Mouse (Mus musculus) hindbrain, postnatal 0 days (tissue): ENCODE data around the gene Gm8369. TPM values are rescaled to one million over a fixed set of nuclear protein-coding genes. Genes with fewer than 3 reads are reported as not detected.
"Not testable (repeated sequence)": the region's sequence is repeated elsewhere in the genome, so short reads cannot be mapped to it uniquely, and the experiment has no call there.

Experiments used
- ATAC-seq: fragments of 200-750 bp; cut with Nextera tagmentation; 2 replicates; pipeline ENCODE4 v1.8.0; 2017; ENCODE audit warnings: mild to moderate bottlenecking, moderate TSS enrichment, moderate library complexity
- DNase-seq: peaks from one replicate; pipeline ENCODE4 v3.0.0-alpha.2; 2015; ENCODE audit warnings: low spot score
- H3K27ac ChIP-seq: fragments of 300-500 bp; sonication (generic); 2 replicates; pipeline ENCODE4 v1.5.1; 2014; ENCODE audit warnings: mild to moderate bottlenecking
- H3K27me3 ChIP-seq: fragments of 300-500 bp; sonication (generic); 2 replicates; pipeline ENCODE4 v1.6.1; 2014; ENCODE audit warnings: low read length, mixed read lengths; ENCODE audit not compliant: insufficient read depth
- H3K36me3 ChIP-seq: fragments of 300-500 bp; sonication (generic); 2 replicates; pipeline ENCODE4 v1.6.1; 2014; ENCODE audit warnings: low read length, mixed read lengths; ENCODE audit not compliant: insufficient read depth
- H3K4me1 ChIP-seq: fragments of 300-500 bp; sonication (generic); 2 replicates; pipeline ENCODE4 v1.6.1; 2014; ENCODE audit warnings: antibody characterized with exemption, low read length, mixed read lengths; ENCODE audit not compliant: insufficient read depth
- H3K4me2 ChIP-seq: fragments of 300-500 bp; sonication (generic); 2 replicates; pipeline ENCODE4 v1.6.1; 2014; ENCODE audit warnings: low read depth, mild to moderate bottlenecking, low read length, moderate library complexity, mixed read lengths
- H3K4me3 ChIP-seq: fragments of 300-500 bp; sonication (generic); 2 replicates; pipeline ENCODE4 v1.5.1; 2014; ENCODE audit warnings: low read length
- H3K9ac ChIP-seq: fragments of 300-500 bp; sonication (generic); replicated peaks from 2 replicates; pipeline ENCODE4 v1.6.1; 2014; ENCODE audit warnings: mild to moderate bottlenecking, low read length, moderate library complexity, mixed read lengths
- H3K9me3 ChIP-seq: fragments of 300-500 bp; sonication (generic); 2 replicates; pipeline ENCODE4 v1.6.1; 2016; ENCODE audit warnings: low read length, mixed read lengths
- CTCF ChIP-seq: IDR thresholded peaks from 2 replicates; pipeline ENCODE4 v1.5.1; 2016; ENCODE audit warnings: antibody characterized with exemption, control low read depth, low read depth
- WGBS: fragments of 180-500 bp; shearing (Covaris S2); extraction: QIAGEN DNeasy Blood & Tissue Kit; methylation state at CpG from one replicate; pipeline ENCODE4 v1.1.7; 2014; 5-methylcytosine and 5-hydroxymethylcytosine counted together
- polyA plus RNA-seq: library from polyadenylated mRNA; unstranded; fragments of >200 nt; fragmentation: Nextera tagmentation; extraction: Ambion mirVana; gene quantifications from 2 replicates; pipeline ENCODE4 v1.2.1, GENCODE M21; 2015
- total RNA-seq: library from RNA; depleted of rRNA; stranded (reverse); fragments of >200 nt; gene quantifications from 2 replicates; pipeline ENCODE4 v1.2.3, GENCODE M21; 2014; rRNA removed

The Gm8369 gene
- total RNA-seq (not detected in 2 replicates), polyA plus RNA-seq (not detected in 2 replicates)

- TF ChIP-seq CTCF, result no peak
- no peak within 1 kb of the TSS for H3K27ac ChIP-seq
- H3K9me3 ChIP-seq, result no peaks in the 10 kb centered on the region
- no peaks in the 10 kb centered on the region for H3K27me3 ChIP-seq
- H3K4me1 ChIP-seq, result no peaks in the 10 kb centered on the region
- no peak within 1 kb of the TSS for H3K4me2 ChIP-seq
- no peak within 1 kb of the TSS for H3K9ac ChIP-seq
- WGBS, result 74% methylated on average over 2 of the region's 2 CpGs
- ATAC-seq, result no peak
- no peaks in the 10 kb centered on the region for H3K36me3 ChIP-seq
- DNase-seq, result no peak
- no peak within 1 kb of the TSS for H3K4me3 ChIP-seq
Observed at GRCm38 (mm10) chr19:11485746-11486145, at the start of gene Gm8369. Gm8369 (plus strand) TSS chr19:11485938.

GRCm38 (mm10) chr19:11443338-11443737 is 42.4 kb upstream of the Gm8369 start, which contains the start of gene Ms4a4b:
Ms4a4b (plus strand) TSS chr19:11443553.
- ATAC-seq, result no peak
- H3K4me3 ChIP-seq, result no peak within 1 kb of the TSS
- TF ChIP-seq CTCF, result no peak

GRCm38 (mm10) chr19:11443964-11444363 is 41.8 kb upstream of the Gm8369 start:
- no peaks in the 10 kb centered on the region for H3K4me1 ChIP-seq
- no peak for TF ChIP-seq CTCF
- no peak overlapping the region for H3K27ac ChIP-seq
- H3K4me2 ChIP-seq, result no peak overlapping the region
- H3K27me3 ChIP-seq, result no peaks in the 10 kb centered on the region
- H3K9me3 ChIP-seq, result no peaks in the 10 kb centered on the region
- H3K9ac ChIP-seq, result no peak overlapping the region
- WGBS, result 85% methylated on average over 5 of the region's 5 CpGs
- no peak for ATAC-seq
- H3K36me3 ChIP-seq, result no peaks in the 10 kb centered on the region
- no peak overlapping the region for H3K4me3 ChIP-seq
- DNase-seq, result no peak

More at GRCm38 (mm10) chr19:11443338-11443737, 42.4 kb upstream of the Gm8369 start, which contains the start of gene Ms4a4b:
- no peak for DNase-seq
- H3K9me3 ChIP-seq, result no peaks in the 10 kb centered on the region
- no peaks in the 10 kb centered on the region for H3K27me3 ChIP-seq
- no peak within 1 kb of the TSS for H3K4me2 ChIP-seq
- H3K27ac ChIP-seq, result no peak within 1 kb of the TSS
- no peak within 1 kb of the TSS for H3K9ac ChIP-seq
- no peaks in the 10 kb centered on the region for H3K36me3 ChIP-seq
- H3K4me1 ChIP-seq, result no peaks in the 10 kb centered on the region

DNA sequence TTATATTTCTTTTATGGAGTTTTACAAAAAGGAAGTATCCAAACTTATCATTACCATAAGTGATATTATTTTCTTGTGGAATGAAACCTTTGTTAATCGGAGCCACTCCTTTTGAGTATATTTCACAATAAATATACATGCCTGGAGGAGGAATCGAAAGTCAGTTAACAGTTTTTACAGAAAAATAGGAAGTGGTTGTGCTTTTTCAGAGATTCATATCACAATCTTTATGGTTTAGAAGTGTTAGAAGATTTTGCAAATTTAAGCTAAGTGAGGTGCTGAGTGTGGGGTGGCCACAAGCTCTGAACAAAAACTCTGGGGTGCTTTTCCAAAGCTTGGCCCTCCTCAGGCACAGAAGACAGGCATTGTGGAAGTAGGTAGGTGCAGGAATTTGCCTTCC is 38.5 kb upstream of the Gm8369 start:
- no peaks in the 10 kb centered on the region for H3K36me3 ChIP-seq
- H3K27ac ChIP-seq, result no peak overlapping the region
- 91% methylated on average over 2 of the region's 2 CpGs for WGBS
- no peak overlapping the region for H3K4me3 ChIP-seq
- ATAC-seq, result no peak
- no peaks in the 10 kb centered on the region for H3K4me1 ChIP-seq
- H3K27me3 ChIP-seq, result no peaks in the 10 kb centered on the region
- no peaks in the 10 kb centered on the region for H3K9me3 ChIP-seq
- no peak overlapping the region for H3K9ac ChIP-seq
- no peak for DNase-seq
- no peak overlapping the region for H3K4me2 ChIP-seq
- TF ChIP-seq CTCF, result no peak

DNA sequence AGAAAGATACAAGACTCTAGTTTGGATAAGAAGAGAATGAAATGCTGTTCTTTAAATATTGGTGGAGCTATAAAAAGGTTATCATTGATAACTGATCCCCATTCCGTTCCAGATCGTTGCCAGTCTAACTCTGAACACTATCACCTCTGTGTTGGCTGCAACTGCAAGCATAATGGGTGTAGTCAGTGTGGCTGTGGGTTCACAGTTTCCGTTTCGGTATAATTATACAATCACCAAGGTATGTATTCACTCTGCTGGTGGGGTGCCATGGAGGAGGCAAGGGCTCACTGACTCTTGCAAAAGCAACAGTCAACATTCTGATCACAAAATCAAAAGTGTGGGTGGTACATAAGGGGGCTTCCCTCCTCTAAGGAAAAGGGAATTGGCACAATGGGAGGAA is 26.7 kb upstream of the Gm8369 start:
- DNase-seq, H3K4me3 ChIP-seq, H3K4me2 ChIP-seq, H3K9ac ChIP-seq, H3K4me1 ChIP-seq, H3K27me3 ChIP-seq, H3K36me3 ChIP-seq, H3K27ac ChIP-seq, ATAC-seq, H3K9me3 ChIP-seq: not testable (repeated sequence)
- WGBS, result 82% methylated on average over 3 of the region's 4 CpGs

DNA sequence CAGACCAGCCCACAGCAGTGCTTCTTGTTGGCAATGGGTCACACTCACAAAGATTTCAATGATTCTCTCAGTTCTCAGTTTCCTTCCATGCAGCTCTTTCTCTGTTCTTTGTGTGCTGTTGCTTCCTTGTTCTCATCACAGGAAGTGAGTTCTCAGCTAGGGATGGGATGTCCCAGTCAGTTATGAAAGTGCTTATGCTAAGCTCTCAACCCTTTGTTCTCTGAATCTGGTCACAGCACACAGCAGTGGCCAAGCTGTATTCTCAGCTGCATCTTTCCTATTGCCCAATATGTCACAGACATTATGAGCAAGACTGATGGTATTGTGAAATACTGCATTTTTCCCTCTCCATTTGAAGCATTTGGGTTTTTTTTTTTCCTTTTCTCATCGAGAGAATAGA is 20.9 kb upstream of the Gm8369 start:
- 81% methylated on average over 1 of the region's 1 CpGs for WGBS
- ATAC-seq, H3K4me1 ChIP-seq, H3K9me3 ChIP-seq, H3K27ac ChIP-seq, H3K9ac ChIP-seq, H3K4me3 ChIP-seq, DNase-seq, H3K36me3 ChIP-seq, H3K4me2 ChIP-seq, H3K27me3 ChIP-seq: not testable (repeated sequence)

DNA sequence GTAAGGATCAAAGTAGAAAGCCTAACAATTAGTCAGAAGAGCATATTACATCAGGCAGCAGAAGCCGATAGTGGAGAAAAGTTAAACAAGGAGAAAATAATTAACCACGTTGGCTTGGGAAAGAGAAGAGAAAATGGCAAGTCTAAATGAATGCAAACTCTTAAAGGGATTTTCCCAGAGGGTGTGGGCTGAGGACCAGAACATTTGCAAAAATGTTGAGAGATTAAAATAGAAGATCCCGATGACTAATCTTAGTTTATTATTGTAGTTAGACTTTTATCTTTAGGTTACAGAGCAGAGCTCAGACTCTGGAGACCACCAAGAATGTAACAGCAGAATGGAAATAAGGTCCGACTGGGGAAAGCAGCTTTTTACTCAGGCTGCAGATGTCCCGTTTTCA is 19.3 kb upstream of the Gm8369 start:
- no peak for TF ChIP-seq CTCF
- Histone ChIP-seq H3K27ac (no peak overlapping the region), H3K9me3 (no peaks in the 10 kb centered on the region), H3K4me1 (no peaks in the 10 kb centered on the region), H3K9ac (no peak overlapping the region), H3K4me3 (no peak overlapping the region), H3K27me3 (no peaks in the 10 kb centered on the region), H3K36me3 (no peaks in the 10 kb centered on the region), H3K4me2 (no peak overlapping the region)
- ATAC-seq, result no peak
- no peak for DNase-seq
- 77% methylated on average over 5 of the region's 5 CpGs for WGBS

DNA sequence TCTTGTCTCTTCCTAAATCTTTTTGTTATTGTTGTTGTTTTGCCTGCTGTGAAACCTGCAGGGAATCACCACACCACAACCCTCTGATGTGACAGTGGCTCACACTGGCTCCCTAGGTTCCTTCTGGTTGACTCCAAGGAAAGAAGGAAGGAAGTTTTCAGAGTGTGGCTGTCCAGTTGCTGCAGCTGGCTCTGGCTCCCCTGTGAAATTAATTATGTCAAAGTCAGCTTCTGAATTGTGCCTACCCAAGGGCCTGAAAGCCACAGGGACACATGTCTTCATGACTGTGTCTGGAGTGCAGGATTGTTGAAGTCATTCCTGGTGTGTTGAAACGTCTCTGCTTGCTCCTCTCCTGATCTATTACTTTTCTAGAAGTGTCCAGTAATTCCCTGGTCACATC is 17.4 kb upstream of the Gm8369 start:
- not testable (repeated sequence) for DNase-seq, H3K4me3 ChIP-seq, H3K9ac ChIP-seq, H3K9me3 ChIP-seq, ATAC-seq, H3K4me2 ChIP-seq, H3K36me3 ChIP-seq, H3K27ac ChIP-seq, H3K4me1 ChIP-seq, H3K27me3 ChIP-seq
- 63% methylated on average over 1 of the region's 1 CpGs for WGBS

GRCm38 (mm10) chr19:11469215-11469614 is 16.5 kb upstream of the Gm8369 start, which contains the start of gene Ms4a6c:
Ms4a6c (plus strand) TSS chr19:11469366.
- H3K9ac ChIP-seq, ATAC-seq, H3K9me3 ChIP-seq, H3K4me1 ChIP-seq, H3K27me3 ChIP-seq, H3K4me3 ChIP-seq, H3K36me3 ChIP-seq, H3K27ac ChIP-seq, DNase-seq, H3K4me2 ChIP-seq: not testable (repeated sequence)
- WGBS, result 91% methylated on average over 4 of the region's 4 CpGs
